Mouse (Mus musculus) liver, embryonic 13.5 days (tissue): ENCODE results near the gene Schip1. TPM values are rescaled to one million over a fixed set of nuclear protein-coding genes. Genes with fewer than 3 reads are reported as not detected.

ENCODE experiments used
- ATAC-seq: fragments of 200-750 bp; cut with Nextera tagmentation; 2 replicates; pipeline ENCODE4 v1.8.0; 2017; ENCODE audit warnings: low read depth, mild to moderate bottlenecking, moderate number of reproducible peaks, moderate library complexity
- DNase-seq: peaks from one replicate; pipeline ENCODE4 v3.0.0; 2022
- H3K27ac ChIP-seq: fragments of 300-500 bp; sonication (generic); 2 replicates; pipeline ENCODE4 v1.5.1; 2015; ENCODE audit warnings: moderate library complexity, mild to moderate bottlenecking, inconsistent platforms
- H3K27me3 ChIP-seq: fragments of 300-500 bp; sonication (generic); 2 replicates; pipeline ENCODE4 v1.6.1; 2015; ENCODE audit warnings: mild to moderate bottlenecking, inconsistent platforms
- H3K36me3 ChIP-seq: fragments of 300-500 bp; sonication (generic); 2 replicates; pipeline ENCODE4 v1.6.1; 2015; ENCODE audit warnings: mild to moderate bottlenecking, inconsistent platforms
- H3K4me1 ChIP-seq: fragments of 300-500 bp; sonication (generic); replicated peaks from 2 replicates; pipeline ENCODE4 v1.6.1; 2015; ENCODE audit warnings: inconsistent platforms
- H3K4me2 ChIP-seq: fragments of 300-500 bp; sonication (generic); 2 replicates; pipeline ENCODE4 v1.6.1; 2015; ENCODE audit warnings: inconsistent platforms, mild to moderate bottlenecking, moderate library complexity
- H3K4me3 ChIP-seq: fragments of 300-500 bp; sonication (generic); replicated peaks from 2 replicates; pipeline ENCODE4 v1.5.1; 2015; ENCODE audit warnings: mild to moderate bottlenecking, inconsistent platforms
- H3K9ac ChIP-seq: fragments of 300-500 bp; sonication (generic); 2 replicates; pipeline ENCODE4 v1.6.1; 2015; ENCODE audit warnings: mild to moderate bottlenecking, inconsistent platforms
- H3K9me3 ChIP-seq: fragments of 300-500 bp; sonication (generic); replicated peaks from 2 replicates; pipeline ENCODE4 v1.6.1; 2016; ENCODE audit warnings: inconsistent platforms
- WGBS: fragments of 180-500 bp; shearing (Covaris S2); methylation state at CpG from one replicate; pipeline ENCODE4 v1.1.7; 2015; ENCODE audit not compliant: insufficient replicate concordance; 5-methylcytosine and 5-hydroxymethylcytosine counted together
- polyA plus RNA-seq: library from polyadenylated mRNA; unstranded; fragments of >200 nt; fragmentation: Nextera tagmentation; extraction: Ambion mirVana; gene quantifications from 2 replicates; pipeline ENCODE4 v1.2.1, GENCODE M21; 2015

Schip1 gene
- polyA plus RNA-seq, 1 experiment from 2014 or later: 2.9 TPM

- H3K27me3 ChIP-seq: no peaks in the 10 kb centered on the region
- WGBS: 64% methylated on average over 4 of the region's 4 CpGs
- no peak overlapping the region for H3K9ac ChIP-seq
- no peak overlapping the region for H3K4me3 ChIP-seq
- no peaks in the 10 kb centered on the region for H3K4me1 ChIP-seq
- H3K36me3 ChIP-seq: no peaks in the 10 kb centered on the region
- no peak overlapping the region for H3K27ac ChIP-seq
- no peaks in the 10 kb centered on the region for H3K9me3 ChIP-seq
- ATAC-seq (no peak), DNase-seq (no peak)
- H3K4me2 ChIP-seq: no peak overlapping the region
Observed at GRCm38 (mm10) chr3:68210422-68210821, 145.8 kb downstream of the Schip1 start.

DNA sequence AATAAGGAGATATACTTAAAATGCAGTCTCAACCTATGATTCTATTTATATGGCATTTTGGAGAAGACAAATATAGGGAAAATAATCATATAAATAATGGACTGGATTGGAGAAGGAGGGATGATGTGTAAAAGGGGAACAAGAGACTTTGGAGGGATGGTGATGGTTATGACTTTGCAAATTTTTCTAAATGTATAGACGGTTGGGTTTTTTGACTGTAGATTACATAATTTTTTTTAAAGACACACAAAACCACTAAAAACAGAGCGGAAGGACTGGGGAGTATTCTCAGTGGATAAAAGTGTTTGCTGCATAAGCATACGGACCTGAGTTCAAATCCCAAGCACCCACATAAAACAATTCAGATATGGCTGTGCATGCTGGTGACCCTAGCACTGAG is 156.8 kb downstream of the Schip1 start:
- no peak overlapping the region for H3K4me2 ChIP-seq
- 54% methylated on average over 3 of the region's 3 CpGs for WGBS
- no peak for DNase-seq
- ATAC-seq: no peak
- H3K4me1 ChIP-seq: no peaks in the 10 kb centered on the region
- no peaks in the 10 kb centered on the region for H3K27me3 ChIP-seq
- H3K9me3 ChIP-seq: no peaks in the 10 kb centered on the region
- H3K4me3 ChIP-seq: no peak overlapping the region
- H3K9ac ChIP-seq: no peak overlapping the region
- no peak overlapping the region for H3K27ac ChIP-seq
- no peaks in the 10 kb centered on the region for H3K36me3 ChIP-seq

- Histone ChIP-seq H3K4me1 (no peaks in the 10 kb centered on the region), H3K27ac (no peak overlapping the region), H3K4me2 (no peak overlapping the region), H3K36me3 (no peaks in the 10 kb centered on the region), H3K9me3 (no peaks in the 10 kb centered on the region), H3K27me3 (no peaks in the 10 kb centered on the region), H3K9ac (no peak overlapping the region), H3K4me3 (no peak overlapping the region)
- no peak for ATAC-seq
- 44% methylated on average over 2 of the region's 2 CpGs for WGBS
- DNase-seq: no peak
Observed at GRCm38 (mm10) chr3:68239887-68240286, 175.3 kb downstream of the Schip1 start.

DNA sequence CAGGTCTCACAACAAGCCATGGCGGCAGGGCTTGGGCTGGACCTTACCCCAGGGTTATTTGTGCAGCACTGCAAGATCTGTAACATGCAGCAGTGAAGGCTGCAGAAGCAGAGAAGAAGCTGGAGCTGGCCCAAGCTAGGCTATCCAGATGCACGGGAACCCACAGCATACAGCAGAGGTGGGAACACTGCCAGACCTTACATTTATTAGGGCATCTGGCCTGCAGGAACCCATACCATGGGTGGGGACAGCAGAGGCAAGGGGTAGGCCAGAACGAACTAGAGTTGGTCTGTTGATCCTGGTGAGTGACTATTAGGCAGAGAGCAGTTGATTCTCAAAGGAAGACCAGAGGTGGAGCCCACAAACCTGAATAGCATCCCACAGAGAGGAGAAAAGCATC is 178.6 kb downstream of the Schip1 start:
- Histone ChIP-seq H3K4me1 (no peaks in the 10 kb centered on the region), H3K27ac (no peak overlapping the region), H3K27me3 (no peaks in the 10 kb centered on the region), H3K9ac (no peak overlapping the region), H3K36me3 (no peaks in the 10 kb centered on the region), H3K9me3 (no peaks in the 10 kb centered on the region), H3K4me2 (no peak overlapping the region), H3K4me3 (no peak overlapping the region)
- 52% methylated on average over 3 of the region's 3 CpGs for WGBS
- DNase-seq: no peak
- ATAC-seq: no peak

- no peaks in the 10 kb centered on the region for H3K4me1 ChIP-seq
- no peak overlapping the region for H3K9ac ChIP-seq
- no peaks in the 10 kb centered on the region for H3K36me3 ChIP-seq
- no peaks in the 10 kb centered on the region for H3K27me3 ChIP-seq
- H3K27ac ChIP-seq: no peak overlapping the region
- WGBS: 63% methylated on average over 4 of the region's 4 CpGs
- no peak overlapping the region for H3K4me2 ChIP-seq
- no peak overlapping the region for H3K4me3 ChIP-seq
- no peak for DNase-seq
- H3K9me3 ChIP-seq: no peaks in the 10 kb centered on the region
- ATAC-seq: no peak
Observed at GRCm38 (mm10) chr3:68246154-68246553, 181.6 kb downstream of the Schip1 start.

GRCm38 (mm10) chr3:68250589-68250988 is 186.0 kb downstream of the Schip1 start:
- Histone ChIP-seq H3K4me3 (no peak overlapping the region), H3K9me3 (no peaks in the 10 kb centered on the region), H3K4me2 (no peak overlapping the region), H3K27ac (no peak overlapping the region), H3K4me1 (no peaks in the 10 kb centered on the region), H3K9ac (no peak overlapping the region), H3K36me3 (no peaks in the 10 kb centered on the region), H3K27me3 (no peaks in the 10 kb centered on the region)
- 46% methylated on average over 2 of the region's 2 CpGs for WGBS
- ATAC-seq (no peak), DNase-seq (no peak)

- no peaks in the 10 kb centered on the region for H3K36me3 ChIP-seq
- DNase-seq (no peak), ATAC-seq (no peak)
- H3K9ac ChIP-seq: no peak overlapping the region
- H3K27ac ChIP-seq: no peak overlapping the region
- H3K4me2 ChIP-seq: no peak overlapping the region
- H3K27me3 ChIP-seq: no peaks in the 10 kb centered on the region
- no peak overlapping the region for H3K4me3 ChIP-seq
- H3K9me3 ChIP-seq: no peaks in the 10 kb centered on the region
- WGBS: 59% methylated on average over 1 of the region's 1 CpGs
- no peaks in the 10 kb centered on the region for H3K4me1 ChIP-seq
Observed at GRCm38 (mm10) chr3:68252335-68252734, 187.7 kb downstream of the Schip1 start.

GRCm38 (mm10) chr3:68262304-68262703 is 197.7 kb downstream of the Schip1 start:
- H3K9me3 ChIP-seq: no peaks in the 10 kb centered on the region
- no peak overlapping the region for H3K4me2 ChIP-seq
- WGBS: 58% methylated on average over 6 of the region's 6 CpGs
- H3K36me3 ChIP-seq: no peaks in the 10 kb centered on the region
- no peak overlapping the region for H3K27ac ChIP-seq
- no peak for ATAC-seq
- H3K4me3 ChIP-seq: no peak overlapping the region
- H3K27me3 ChIP-seq: no peaks in the 10 kb centered on the region
- no peaks in the 10 kb centered on the region for H3K4me1 ChIP-seq
- no peak overlapping the region for H3K9ac ChIP-seq
- no peak for DNase-seq

GRCm38 (mm10) chr3:68267905-68268304 is 203.3 kb downstream of the Schip1 start:
- H3K36me3 ChIP-seq: no peaks in the 10 kb centered on the region
- H3K9me3 ChIP-seq: no peaks in the 10 kb centered on the region
- H3K27ac ChIP-seq: no peak overlapping the region
- no peak overlapping the region for H3K4me2 ChIP-seq
- H3K9ac ChIP-seq: no peak overlapping the region
- H3K4me1 ChIP-seq: no peaks in the 10 kb centered on the region
- DNase-seq (no peak), ATAC-seq (no peak)
- WGBS: 62% methylated on average over 4 of the region's 4 CpGs
- H3K27me3 ChIP-seq: no peaks in the 10 kb centered on the region
- no peak overlapping the region for H3K4me3 ChIP-seq

GRCm38 (mm10) chr3:68269251-68269650 is 204.6 kb downstream of the Schip1 start:
- Histone ChIP-seq H3K4me2 (no peak overlapping the region), H3K9ac (no peak overlapping the region), H3K9me3 (no peaks in the 10 kb centered on the region), H3K36me3 (no peaks in the 10 kb centered on the region), H3K27ac (no peak overlapping the region), H3K4me3 (no peak overlapping the region), H3K4me1 (no peaks in the 10 kb centered on the region), H3K27me3 (no peaks in the 10 kb centered on the region)
- DNase-seq (no peak), ATAC-seq (no peak)
- 76% methylated on average over 4 of the region's 4 CpGs for WGBS

- no peaks in the 10 kb centered on the region for H3K27me3 ChIP-seq
- 73% methylated on average over 6 of the region's 6 CpGs for WGBS
- H3K9ac ChIP-seq: no peak overlapping the region
- H3K4me2 ChIP-seq: no peak overlapping the region
- no peak overlapping the region for H3K4me3 ChIP-seq
- H3K36me3 ChIP-seq: no peaks in the 10 kb centered on the region
- H3K9me3 ChIP-seq: no peaks in the 10 kb centered on the region
- no peaks in the 10 kb centered on the region for H3K4me1 ChIP-seq
- DNase-seq (no peak), ATAC-seq (no peak)
- H3K27ac ChIP-seq: no peak overlapping the region
Observed at GRCm38 (mm10) chr3:68270246-68270645, 205.6 kb downstream of the Schip1 start.

DNA sequence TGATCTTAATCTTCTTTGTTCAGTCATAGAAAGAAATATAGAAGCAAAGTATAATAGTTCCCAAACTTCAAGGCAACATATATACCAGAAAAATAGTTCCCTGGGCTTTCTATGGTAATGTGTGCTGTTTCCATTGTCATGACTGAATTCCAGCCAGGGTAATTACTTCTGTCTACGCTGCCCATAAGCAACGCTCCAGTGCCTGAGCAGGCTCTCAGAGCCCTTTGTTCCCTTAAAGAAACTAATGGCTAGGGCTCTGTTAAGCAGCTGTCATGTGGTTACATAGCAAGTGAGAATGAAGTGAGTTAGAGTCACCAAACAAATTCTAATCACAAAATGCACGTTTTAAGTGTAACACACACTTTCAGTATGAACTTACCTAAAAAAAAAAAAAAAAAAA is 206.9 kb downstream of the Schip1 start:
- Histone ChIP-seq H3K4me2 (no peak overlapping the region), H3K27ac (no peak overlapping the region), H3K4me3 (no peak overlapping the region), H3K36me3 (no peaks in the 10 kb centered on the region), H3K27me3 (no peaks in the 10 kb centered on the region), H3K9me3 (no peaks in the 10 kb centered on the region), H3K4me1 (no peaks in the 10 kb centered on the region), H3K9ac (no peak overlapping the region)
- ATAC-seq (no peak), DNase-seq (no peak)
- 59% methylated on average over 3 of the region's 3 CpGs for WGBS
